Mouse (Mus musculus) kidney, embryonic 15.5 days (tissue): ENCODE data around the gene Chrm1. TPM values are rescaled to one million over a fixed set of nuclear protein-coding genes. Genes with fewer than 3 reads are reported as not detected.
A peak's percentile ranks its signal among the peaks of the same experiment; 100 is the strongest.

ENCODE experiments used
- ATAC-seq: fragments of 200-750 bp; cut with Nextera tagmentation; replicated peaks from 2 replicates; pipeline ENCODE4 v1.8.0; 2017; ENCODE audit warnings: moderate TSS enrichment; ENCODE audit not compliant: low FRiP score
- H3K27ac ChIP-seq: fragments of 300-500 bp; sonication (generic); 2 replicates; pipeline ENCODE4 v1.5.1; 2015; ENCODE audit warnings: mild to moderate bottlenecking, inconsistent platforms
- H3K27me3 ChIP-seq: fragments of 300-500 bp; sonication (generic); 2 replicates; pipeline ENCODE4 v1.6.1; 2015; ENCODE audit warnings: inconsistent platforms
- H3K36me3 ChIP-seq: fragments of 300-500 bp; sonication (generic); 2 replicates; pipeline ENCODE4 v1.6.1; 2015; ENCODE audit warnings: inconsistent platforms
- H3K4me1 ChIP-seq: fragments of 300-500 bp; sonication (generic); 2 replicates; pipeline ENCODE4 v1.6.1; 2015; ENCODE audit warnings: inconsistent platforms
- H3K4me2 ChIP-seq: fragments of 300-500 bp; sonication (generic); 2 replicates; pipeline ENCODE4 v1.6.1; 2015; ENCODE audit warnings: moderate library complexity, mild to moderate bottlenecking, inconsistent platforms
- H3K4me3 ChIP-seq: fragments of 300-500 bp; sonication (generic); replicated peaks from 2 replicates; pipeline ENCODE4 v1.5.1; 2015; ENCODE audit warnings: mild to moderate bottlenecking, inconsistent platforms
- H3K9ac ChIP-seq: fragments of 300-500 bp; sonication (generic); 2 replicates; pipeline ENCODE4 v1.6.1; 2015; ENCODE audit warnings: mild to moderate bottlenecking, inconsistent platforms
- H3K9me3 ChIP-seq: fragments of 300-500 bp; sonication (generic); replicated peaks from 2 replicates; pipeline ENCODE4 v1.6.1; 2016; ENCODE audit warnings: inconsistent platforms
- WGBS: fragments of 180-500 bp; shearing (Covaris S2); methylation state at CpG from one replicate; pipeline ENCODE4 v1.1.7; 2015; ENCODE audit warnings: mixed read lengths; 5-methylcytosine and 5-hydroxymethylcytosine counted together
- polyA plus RNA-seq: library from polyadenylated mRNA; unstranded; fragments of >200 nt; fragmentation: Nextera tagmentation; extraction: Ambion mirVana; gene quantifications from 2 replicates; pipeline ENCODE4 v1.2.1, GENCODE M21; 2015

Gene Chrm1
- polyA plus RNA-seq, 1 experiment from 2014 or later = 0.06 TPM

DNA sequence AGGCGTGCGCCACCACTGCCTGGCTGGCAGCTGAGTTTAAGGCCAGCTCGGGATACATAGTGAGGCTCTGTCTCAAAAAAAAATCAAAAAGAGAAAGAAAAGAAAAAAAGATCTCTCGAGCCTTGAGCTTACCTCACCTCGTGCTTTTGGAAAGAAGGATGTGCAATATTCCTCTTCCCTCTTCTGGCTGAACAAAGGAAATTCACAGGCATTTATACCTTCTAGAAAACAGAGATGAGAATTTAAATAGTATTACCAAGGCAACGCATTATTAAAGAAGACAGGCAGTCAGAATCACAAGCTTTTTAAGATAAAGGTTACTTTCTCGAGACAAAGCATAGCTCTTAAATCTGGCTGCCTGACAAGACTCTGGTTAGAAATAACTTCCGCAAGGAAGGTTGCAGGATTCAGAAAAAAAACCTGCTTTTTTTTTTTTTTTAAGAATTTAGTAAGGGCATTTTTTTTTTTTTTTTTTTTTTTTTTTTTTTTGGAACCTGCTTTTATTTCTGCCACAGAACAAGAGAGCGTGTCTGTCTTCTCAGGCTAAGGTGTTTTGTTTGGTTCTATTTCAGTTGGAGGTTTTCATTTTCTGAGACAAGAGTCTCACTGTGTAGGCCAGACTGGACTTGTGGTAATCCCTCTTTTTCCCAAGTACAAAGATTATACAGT lies 28.4 kb downstream of the Chrm1 start:
- ATAC-seq = no peak
- Histone ChIP-seq H3K4me2 (no peak overlapping the region), H3K9me3 (no peaks in the 10 kb centered on the region), H3K27me3 (no peaks in the 10 kb centered on the region), H3K27ac (no peak overlapping the region), H3K36me3 (no peaks in the 10 kb centered on the region), H3K9ac (no peak overlapping the region), H3K4me1 (no peaks in the 10 kb centered on the region), H3K4me3 (no peak overlapping the region)
- WGBS = 63% methylated on average over 9 of the region's 9 CpGs

DNA sequence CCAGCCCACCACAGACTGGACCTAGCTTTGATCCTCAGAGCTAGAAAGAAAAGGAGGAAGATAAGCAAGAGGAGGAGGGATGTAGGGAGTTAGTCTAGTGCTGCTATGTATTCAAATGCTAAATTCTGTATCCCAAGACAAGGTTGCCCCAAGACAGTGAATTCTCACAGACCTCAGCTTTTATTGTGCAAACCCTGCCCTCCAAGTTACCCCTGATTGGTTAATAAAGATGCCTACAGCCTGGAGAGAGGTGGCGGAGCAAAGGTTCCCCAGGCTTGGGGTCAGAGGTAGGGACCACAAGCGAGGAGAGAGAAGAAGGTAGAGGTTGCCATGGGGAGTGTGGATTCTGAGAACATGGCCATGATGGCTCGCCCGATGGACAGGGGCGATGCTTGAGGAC lies 29.2 kb downstream of the Chrm1 start:
- Histone ChIP-seq H3K27me3 (no peaks in the 10 kb centered on the region), H3K27ac (no peak overlapping the region), H3K4me2 (no peak overlapping the region), H3K4me1 (no peaks in the 10 kb centered on the region), H3K36me3 (no peaks in the 10 kb centered on the region), H3K4me3 (no peak overlapping the region), H3K9ac (no peak overlapping the region), H3K9me3 (no peaks in the 10 kb centered on the region)
- no peak for ATAC-seq
- WGBS = 76% methylated on average over 5 of the region's 5 CpGs

DNA sequence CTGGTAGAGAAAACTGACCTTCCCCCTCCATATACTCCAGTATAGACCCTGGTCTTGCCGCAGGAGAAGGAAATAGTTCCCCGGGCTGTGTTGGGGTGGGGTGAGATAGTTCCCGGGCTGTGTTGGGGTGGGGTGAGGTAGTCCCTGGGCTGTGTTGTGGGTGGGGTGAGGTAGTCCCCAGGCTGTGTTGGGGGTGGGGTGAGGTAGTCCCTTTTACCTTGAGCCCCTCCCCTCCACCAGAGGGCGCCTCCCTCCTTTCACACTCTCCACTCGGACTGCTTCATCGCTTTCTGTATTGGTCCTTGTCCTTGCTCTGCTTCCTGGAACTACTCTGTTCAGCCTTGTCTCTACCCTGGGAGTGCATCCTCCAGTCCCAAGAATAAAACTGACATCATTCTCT lies 31.7 kb downstream of the Chrm1 start:
- no peak overlapping the region for H3K4me3 ChIP-seq
- H3K4me2 ChIP-seq = no peak overlapping the region
- H3K9ac ChIP-seq = no peak overlapping the region
- H3K9me3 ChIP-seq = no peaks in the 10 kb centered on the region
- no peaks in the 10 kb centered on the region for H3K27me3 ChIP-seq
- no peaks in the 10 kb centered on the region for H3K36me3 ChIP-seq
- no peak overlapping the region for H3K27ac ChIP-seq
- WGBS = 63% methylated on average over 5 of the region's 6 CpGs
- H3K4me1 ChIP-seq = no peaks in the 10 kb centered on the region
- ATAC-seq = peak; percentile 43; the same call in 1 of the 2 replicates

DNA sequence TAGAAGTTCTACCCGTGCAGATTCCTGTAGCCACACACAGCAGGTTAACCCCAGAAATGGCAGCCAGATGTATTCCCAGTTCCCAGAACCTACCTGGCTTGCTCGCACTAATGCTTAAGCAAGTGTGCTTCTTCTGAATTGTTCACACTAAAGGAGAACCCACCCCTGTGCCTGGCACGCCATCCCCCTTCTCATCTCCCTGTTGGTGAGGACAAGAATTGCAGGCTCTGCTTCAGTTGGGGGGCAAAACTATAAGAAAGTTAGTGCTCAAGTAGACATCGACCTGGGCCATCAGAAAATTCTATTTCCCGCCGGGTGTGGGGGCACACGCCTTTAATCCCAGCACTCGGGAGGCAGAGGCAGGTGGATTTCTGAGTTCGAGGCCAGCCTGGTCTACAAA lies 36.1 kb downstream of the Chrm1 start:
- 85% methylated on average over 9 of the region's 9 CpGs for WGBS
- Histone ChIP-seq H3K9me3 (no peaks in the 10 kb centered on the region), H3K4me2 (no peak overlapping the region), H3K4me3 (no peak overlapping the region), H3K27ac (no peak overlapping the region), H3K4me1 (0 out of 2 replicates have a peak, but pooled peaks cover 5% of the 10 kb centered on the region), H3K9ac (no peak overlapping the region), H3K27me3 (no peaks in the 10 kb centered on the region), H3K36me3 (no peaks in the 10 kb centered on the region)
- ATAC-seq = no peak

DNA sequence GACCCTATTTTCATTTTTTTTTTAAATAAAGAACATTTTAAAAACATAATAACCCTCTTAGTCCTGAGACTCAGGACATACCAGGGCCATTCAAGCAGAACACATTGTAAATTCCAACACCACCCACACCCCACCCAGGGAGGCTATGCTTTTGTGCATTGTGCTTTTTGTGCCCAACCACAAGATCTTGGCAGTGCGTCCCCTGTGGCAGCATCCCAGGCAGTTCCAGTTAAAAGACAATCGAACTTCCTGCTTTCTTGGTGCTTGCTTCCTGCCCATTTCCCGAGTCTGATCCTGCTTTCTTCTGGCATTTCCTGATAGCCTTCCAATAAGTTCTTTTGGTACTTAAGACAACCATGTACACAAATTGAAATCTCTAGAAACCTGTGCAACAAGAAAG lies 38.9 kb downstream of the Chrm1 start:
- no peak overlapping the region for H3K4me2 ChIP-seq
- no peak overlapping the region for H3K9ac ChIP-seq
- 0 out of 2 replicates have a peak, but pooled peaks cover 5% of the 10 kb centered on the region for H3K4me1 ChIP-seq
- H3K4me3 ChIP-seq = no peak overlapping the region
- H3K36me3 ChIP-seq = peaks cover 14% of the 10 kb centered on the region
- 56% methylated on average over 3 of the region's 3 CpGs for WGBS
- ATAC-seq = 0 out of 2 replicates have a peak, but pooled peaks have one; percentile 46
- H3K9me3 ChIP-seq = no peaks in the 10 kb centered on the region
- no peaks in the 10 kb centered on the region for H3K27me3 ChIP-seq
- H3K27ac ChIP-seq = peak overlapping the region; percentile 33

DNA sequence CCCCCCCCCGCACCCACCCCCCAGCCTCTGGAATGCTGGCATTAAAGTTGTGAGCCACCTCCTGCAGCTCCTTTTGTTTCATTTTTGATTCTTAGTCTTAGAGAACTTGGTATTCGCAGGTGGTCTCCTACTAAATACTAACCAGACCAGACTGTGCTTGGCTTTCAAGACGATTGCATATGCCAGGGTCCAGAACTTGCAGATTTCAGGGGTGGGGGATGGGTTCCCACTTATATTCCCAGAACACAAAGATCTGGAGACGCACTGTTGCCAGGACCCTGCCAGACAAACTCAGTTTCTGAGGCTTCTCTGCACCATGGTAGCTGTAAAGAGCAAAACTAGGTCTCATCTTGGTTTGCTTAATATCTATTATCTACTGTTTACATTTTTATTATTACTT lies 40.0 kb downstream of the Chrm1 start:
- no peak for ATAC-seq
- H3K9me3 ChIP-seq = no peaks in the 10 kb centered on the region

DNA sequence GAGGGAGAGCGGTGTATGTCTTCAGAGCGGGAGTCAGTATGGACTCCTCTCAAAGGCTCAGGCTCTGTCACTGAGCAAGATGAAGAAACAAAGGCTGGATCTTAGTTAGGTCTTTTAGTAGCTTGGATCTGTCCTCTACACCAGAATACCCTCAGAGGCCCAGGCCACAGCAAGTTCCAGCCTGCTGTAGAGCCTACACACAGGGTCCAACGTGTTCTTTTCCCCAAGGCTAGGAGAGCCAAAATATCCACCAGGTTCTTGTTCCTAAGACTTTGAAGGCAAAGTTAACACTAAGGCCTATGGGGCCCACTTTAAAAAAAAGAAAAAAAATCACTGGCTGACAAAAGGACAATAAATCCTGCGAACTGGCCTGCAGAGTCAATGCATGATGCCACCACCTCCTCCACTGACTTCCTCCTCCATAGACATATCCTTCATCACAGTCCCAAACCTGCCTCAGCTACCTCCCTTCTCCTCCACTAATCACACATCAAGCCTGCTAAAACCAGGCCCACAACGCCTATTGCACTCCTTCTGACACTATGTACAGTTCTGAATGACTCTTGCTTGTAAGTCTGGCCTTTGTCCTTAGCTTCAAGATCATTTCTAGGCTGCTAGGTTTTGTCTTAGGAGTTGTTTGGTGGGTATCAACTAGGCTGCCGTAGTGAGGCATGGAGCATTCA lies 41.6 kb downstream of the Chrm1 start:
- peaks cover 9% of the 10 kb centered on the region; the same call in 1 of the 2 replicates for H3K4me1 ChIP-seq
- no peak overlapping the region for H3K27ac ChIP-seq
- H3K9ac ChIP-seq = no peak overlapping the region
- no peaks in the 10 kb centered on the region for H3K9me3 ChIP-seq
- 72% methylated on average over 6 of the region's 6 CpGs for WGBS
- peaks cover 41% of the 10 kb centered on the region for H3K36me3 ChIP-seq
- no peaks in the 10 kb centered on the region for H3K27me3 ChIP-seq
- H3K4me2 ChIP-seq = no peak overlapping the region
- no peak overlapping the region for H3K4me3 ChIP-seq
- ATAC-seq = no peak

More for the DNA sequence above, 40.0 kb downstream of the Chrm1 start:
- H3K4me1 ChIP-seq = 0 out of 2 replicates have a peak, but pooled peaks cover 5% of the 10 kb centered on the region
- H3K4me3 ChIP-seq = no peak overlapping the region
- 85% methylated on average over 3 of the region's 4 CpGs for WGBS
- H3K27me3 ChIP-seq = no peaks in the 10 kb centered on the region
- no peak overlapping the region for H3K9ac ChIP-seq
- no peak overlapping the region for H3K4me2 ChIP-seq
- no peak overlapping the region for H3K27ac ChIP-seq
- peaks cover 26% of the 10 kb centered on the region for H3K36me3 ChIP-seq

DNA sequence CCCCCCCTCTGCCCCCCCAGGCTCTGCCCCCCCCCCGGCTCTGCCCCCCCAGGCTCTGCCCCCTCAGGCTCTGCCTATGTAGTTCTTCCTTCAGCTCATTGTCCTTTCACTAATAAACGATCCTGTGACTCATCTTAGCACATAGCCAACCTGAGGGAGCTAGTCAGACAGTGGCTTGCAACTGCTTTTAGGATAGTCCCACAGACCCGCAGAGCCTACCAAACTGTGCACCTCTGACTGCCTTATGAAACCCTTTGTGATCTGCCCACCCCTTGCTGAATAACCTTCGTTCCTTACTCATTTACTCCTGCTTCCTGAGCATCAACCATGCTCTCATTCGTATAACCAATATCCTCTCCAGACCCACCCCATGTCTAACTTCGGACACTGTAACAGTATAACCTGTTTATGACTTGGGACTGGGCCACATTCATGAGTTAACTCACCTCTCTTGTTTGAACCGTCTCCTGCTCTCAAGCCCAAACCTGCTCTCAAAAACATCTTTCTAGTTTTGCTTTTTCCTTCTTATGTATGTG lies 42.6 kb downstream of the Chrm1 start:
- no peak overlapping the region for H3K9ac ChIP-seq
- H3K36me3 ChIP-seq = peaks cover 52% of the 10 kb centered on the region
- peaks cover 19% of the 10 kb centered on the region; the same call in 1 of the 2 replicates for H3K4me1 ChIP-seq
- H3K4me2 ChIP-seq = no peak overlapping the region
- H3K27ac ChIP-seq = no peak overlapping the region
- no peak for ATAC-seq
- H3K9me3 ChIP-seq = no peaks in the 10 kb centered on the region
- no peaks in the 10 kb centered on the region for H3K27me3 ChIP-seq
- WGBS = 87% methylated on average over 7 of the region's 7 CpGs
- no peak overlapping the region for H3K4me3 ChIP-seq

DNA sequence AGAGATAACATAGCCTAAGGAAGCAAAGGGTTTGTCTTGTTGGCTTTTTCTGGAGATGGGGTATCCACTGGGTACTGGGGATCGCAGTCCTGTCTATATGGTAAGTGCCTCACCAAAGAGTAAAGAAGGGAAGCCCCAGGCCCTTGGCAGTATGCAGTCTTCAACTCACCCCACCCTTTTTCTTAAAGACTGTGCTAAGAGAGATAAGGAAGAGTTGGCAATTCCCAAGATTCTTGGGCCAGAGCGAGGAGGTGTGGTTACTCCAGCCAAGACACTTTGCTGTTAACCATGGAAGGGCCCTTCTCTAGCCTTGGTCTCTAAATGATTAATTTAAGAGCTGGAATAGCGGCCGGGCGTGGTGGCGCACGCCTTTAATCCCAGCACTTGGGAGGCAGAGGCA lies 43.3 kb downstream of the Chrm1 start:
- no peaks in the 10 kb centered on the region for H3K9me3 ChIP-seq
- peaks cover 57% of the 10 kb centered on the region for H3K36me3 ChIP-seq
- H3K27ac ChIP-seq = no peak overlapping the region
- 95% methylated on average over 7 of the region's 7 CpGs for WGBS
- peaks cover 26% of the 10 kb centered on the region for H3K4me1 ChIP-seq
- no peak overlapping the region for H3K4me3 ChIP-seq
- ATAC-seq = no peak
- H3K9ac ChIP-seq = no peak overlapping the region
- H3K4me2 ChIP-seq = no peak overlapping the region
- H3K27me3 ChIP-seq = no peaks in the 10 kb centered on the region

DNA sequence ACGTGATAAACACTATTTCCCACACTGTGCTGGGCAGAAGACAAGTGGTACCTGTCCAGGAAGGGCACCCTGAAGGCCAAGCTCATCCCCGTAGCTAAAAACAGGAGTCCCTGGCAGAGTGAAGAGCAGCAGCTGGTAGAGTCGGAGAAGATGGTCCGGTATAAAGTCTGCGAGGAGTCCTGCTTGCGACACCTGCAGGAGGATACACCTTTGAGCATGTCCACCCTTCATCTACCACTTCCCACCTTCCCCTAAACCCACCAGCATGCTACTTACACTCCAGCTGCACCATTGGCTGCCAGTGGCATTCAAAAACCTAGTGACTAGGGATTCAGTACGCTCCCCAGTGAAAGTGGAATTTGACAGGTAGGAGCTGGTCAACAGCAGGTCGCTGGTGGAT lies 45.4 kb downstream of the Chrm1 start:
- Histone ChIP-seq H3K27ac (no peak overlapping the region), H3K4me3 (no peak overlapping the region), H3K4me1 (peaks cover 28% of the 10 kb centered on the region), H3K27me3 (no peaks in the 10 kb centered on the region), H3K9me3 (no peaks in the 10 kb centered on the region), H3K9ac (no peak overlapping the region), H3K4me2 (no peak overlapping the region), H3K36me3 (peaks cover 57% of the 10 kb centered on the region)
- 92% methylated on average over 8 of the region's 8 CpGs for WGBS
- no peak for ATAC-seq

DNA sequence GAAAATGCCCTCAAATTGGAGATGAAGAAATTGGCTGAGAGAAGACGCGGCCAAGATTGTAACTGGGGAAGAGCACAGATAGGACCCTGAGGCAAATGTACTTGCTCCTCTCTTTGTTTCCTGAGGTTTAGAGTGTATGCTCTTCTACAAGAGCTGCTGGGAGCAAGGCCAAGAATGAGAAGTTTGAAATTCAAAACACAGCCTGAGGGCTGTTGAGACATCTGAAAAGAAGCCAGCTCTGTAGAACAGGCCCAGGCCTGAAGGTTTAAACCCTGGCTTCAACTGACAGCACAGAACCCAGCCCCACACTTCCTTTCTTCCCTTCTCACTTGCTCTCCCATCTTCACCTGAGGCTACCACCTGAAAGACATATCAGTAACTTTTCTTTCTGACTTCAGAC lies 46.5 kb downstream of the Chrm1 start:
- 98% methylated on average over 2 of the region's 2 CpGs for WGBS
- Histone ChIP-seq H3K4me3 (no peak overlapping the region), H3K4me2 (no peak overlapping the region), H3K9me3 (no peaks in the 10 kb centered on the region), H3K36me3 (peaks cover 57% of the 10 kb centered on the region), H3K27ac (no peak overlapping the region), H3K27me3 (no peaks in the 10 kb centered on the region), H3K4me1 (peaks cover 32% of the 10 kb centered on the region), H3K9ac (no peak overlapping the region)
- ATAC-seq = no peak

DNA sequence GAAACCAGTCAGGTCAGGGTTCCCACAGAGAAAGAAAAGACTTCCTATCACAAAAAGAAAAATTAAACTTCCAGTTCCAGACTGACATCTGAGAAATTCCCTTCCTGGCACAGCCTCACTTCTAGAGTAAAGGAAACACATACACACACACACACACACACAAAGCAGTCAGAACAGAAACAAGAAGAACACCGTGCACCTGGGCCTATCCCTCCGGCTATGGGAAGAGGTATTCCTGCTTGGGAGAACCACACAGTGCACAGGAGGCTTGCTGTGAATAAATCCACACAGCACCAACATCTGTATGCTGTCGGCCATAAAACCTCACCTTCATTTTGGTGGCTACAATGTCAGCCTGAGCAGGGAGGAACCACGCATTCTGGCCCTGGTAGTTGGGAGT lies 47.9 kb downstream of the Chrm1 start:
- 50% methylated on average over 4 of the region's 4 CpGs for WGBS
- no peaks in the 10 kb centered on the region for H3K27me3 ChIP-seq
- H3K9me3 ChIP-seq = no peaks in the 10 kb centered on the region
- H3K4me3 ChIP-seq = peak overlapping the region; percentile 87
- H3K36me3 ChIP-seq = peaks cover 52% of the 10 kb centered on the region
- peaks cover 34% of the 10 kb centered on the region for H3K4me1 ChIP-seq
- H3K27ac ChIP-seq = peak overlapping the region; percentile 97
- H3K4me2 ChIP-seq = peak overlapping the region; percentile 77
- H3K9ac ChIP-seq = peak overlapping the region; percentile 83
- ATAC-seq = no peak
